Mouse (Mus musculus) heart, adult 8-10 months (tissue): Measurements from ENCODE around the gene Pdia6. TPM values are rescaled to one million over a fixed set of nuclear protein-coding genes. Genes with fewer than 3 reads are reported as not detected.
A peak's percentile ranks its signal among the peaks of the same experiment; 100 is the strongest.

Experiments used
- DNase-seq: peaks from one replicate; pipeline ENCODE4 v3.0.0; 2022; ENCODE audit warnings: low spot score
- total RNA-seq, 4 experiments: library from RNA; stranded (reverse); gene quantifications; 2 replicates each; pipeline ENCODE4 v1.2.4; 2022

The Pdia6 gene
- 100 to 1,000 TPM in 1 of 4 experiments, 10 to 100 TPM in 3; 84.8 to 109 (median 93.8) TPM for total RNA-seq

DNA sequence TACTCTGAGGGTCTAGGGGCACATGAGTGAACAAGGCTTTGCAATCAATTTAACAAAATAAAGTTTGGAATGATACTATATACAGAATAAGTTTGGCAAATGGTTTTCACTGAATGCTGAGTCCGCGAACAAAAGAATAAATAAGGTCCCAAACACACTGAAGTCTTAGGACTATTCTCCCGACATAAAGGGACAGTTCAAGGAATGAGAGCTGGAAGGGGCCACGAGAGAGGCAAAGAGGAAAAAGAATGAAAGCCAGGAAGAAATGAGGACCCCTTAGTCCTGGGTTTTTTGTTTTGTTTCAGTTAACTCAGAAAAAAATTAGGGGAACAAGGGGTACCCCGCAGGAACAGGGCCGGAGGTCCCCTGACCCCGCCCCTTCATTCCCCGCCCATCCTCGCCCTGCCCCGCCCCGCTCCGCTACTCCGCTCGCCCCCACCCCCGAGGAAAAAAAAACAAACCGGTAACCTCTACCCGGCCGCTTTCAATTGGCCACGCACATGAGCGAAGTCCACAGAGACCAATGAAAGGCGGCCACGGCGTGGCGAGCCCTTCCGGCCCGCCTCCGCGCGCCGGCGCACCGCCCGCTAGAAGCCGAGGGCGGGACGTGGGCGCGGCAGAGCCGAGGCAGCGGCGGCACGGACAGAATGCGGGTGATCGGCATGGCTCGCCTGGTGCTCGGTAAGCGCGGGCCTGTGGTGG, at the start of gene Pdia6:
TSS of gene Pdia6 (plus strand) at position 575 of the 702 bp plus-strand sequence.
- peak; percentile 87 for DNase-seq

DNA sequence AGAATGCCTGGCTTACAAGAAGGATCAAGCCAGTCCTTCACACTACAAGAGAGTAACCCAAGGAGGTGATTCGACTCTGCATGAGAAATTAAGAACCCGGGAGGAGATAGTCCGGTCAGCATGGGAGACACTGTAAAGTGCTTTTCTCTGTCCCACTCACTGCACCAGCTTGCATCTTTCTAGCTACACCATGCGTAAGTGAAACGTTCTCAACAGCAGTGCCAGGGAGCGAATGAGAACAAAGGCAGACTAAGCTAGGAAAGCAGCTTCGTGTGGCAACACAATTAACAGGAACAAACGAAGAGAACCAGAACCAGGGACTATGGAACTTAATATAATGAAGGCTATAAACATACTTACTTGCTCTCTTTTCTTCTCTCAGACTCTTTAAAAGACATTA, 48.0 kb upstream of the Pdia6 start:
- no peak for DNase-seq

DNA sequence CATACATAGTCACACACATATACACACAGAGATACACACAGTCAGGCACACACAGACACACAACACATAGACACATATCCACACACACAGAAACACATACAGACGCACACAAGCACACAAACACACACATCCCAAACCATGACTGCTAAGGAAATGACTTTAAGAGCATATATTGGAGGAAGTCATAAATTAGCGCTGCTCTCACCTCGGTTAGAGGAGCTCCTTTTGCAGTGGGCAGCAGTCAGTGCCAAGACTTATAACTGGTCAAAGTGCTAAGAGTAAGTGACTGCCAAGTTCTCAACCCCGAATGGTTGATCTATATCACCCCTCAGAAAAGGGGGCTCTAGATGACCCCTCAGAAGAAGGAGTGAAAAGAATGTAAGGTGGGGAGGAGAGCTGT, 47.2 kb upstream of the Pdia6 start:
- DNase-seq, result no peak

DNA sequence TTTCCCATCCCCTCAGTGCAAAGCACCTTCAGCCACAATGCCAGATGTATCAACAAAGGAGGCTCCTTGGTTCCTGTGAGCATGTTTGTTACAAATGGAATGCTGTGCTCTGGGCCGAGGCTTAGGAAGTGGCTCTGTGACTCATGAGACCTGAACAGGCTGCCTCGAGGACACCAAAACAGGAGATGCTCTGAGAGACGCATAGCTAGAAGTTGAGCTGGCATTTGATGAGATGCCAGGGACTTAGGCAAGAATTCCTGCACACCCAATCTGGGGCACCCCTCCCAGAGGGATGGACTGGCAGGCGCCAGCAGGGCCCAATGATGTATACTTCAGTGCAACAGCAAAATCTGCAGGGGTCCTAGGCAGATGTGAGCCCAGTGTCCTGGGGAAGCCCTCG, 45.7 kb upstream of the Pdia6 start:
- DNase-seq, result no peak

DNA sequence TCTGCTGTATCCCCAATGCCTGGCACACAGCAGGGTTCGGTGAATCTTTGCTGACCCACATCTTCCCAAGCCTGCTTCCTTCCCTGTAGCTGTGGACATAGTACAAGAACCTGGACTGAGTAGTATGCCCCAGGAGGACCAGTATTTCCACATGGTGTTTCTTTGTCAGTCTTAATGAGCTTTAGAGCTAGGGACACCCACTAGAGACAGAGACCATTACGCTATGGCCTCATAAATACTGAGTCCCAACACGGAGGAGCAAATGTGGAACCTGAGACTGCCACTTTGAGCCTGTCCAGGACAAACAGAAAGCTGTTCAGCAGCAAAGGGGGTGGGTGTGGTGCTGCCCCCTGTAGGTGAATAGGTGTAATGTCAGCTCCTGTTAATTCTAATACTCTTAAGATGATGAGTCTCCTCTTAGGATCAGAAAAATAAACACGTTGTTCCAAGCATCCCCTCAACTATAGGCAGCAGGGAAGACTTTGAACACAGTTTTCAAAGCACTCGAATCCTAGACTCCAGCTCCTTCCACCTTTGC, 44.4 kb upstream of the Pdia6 start:
- DNase-seq, result no peak

DNA sequence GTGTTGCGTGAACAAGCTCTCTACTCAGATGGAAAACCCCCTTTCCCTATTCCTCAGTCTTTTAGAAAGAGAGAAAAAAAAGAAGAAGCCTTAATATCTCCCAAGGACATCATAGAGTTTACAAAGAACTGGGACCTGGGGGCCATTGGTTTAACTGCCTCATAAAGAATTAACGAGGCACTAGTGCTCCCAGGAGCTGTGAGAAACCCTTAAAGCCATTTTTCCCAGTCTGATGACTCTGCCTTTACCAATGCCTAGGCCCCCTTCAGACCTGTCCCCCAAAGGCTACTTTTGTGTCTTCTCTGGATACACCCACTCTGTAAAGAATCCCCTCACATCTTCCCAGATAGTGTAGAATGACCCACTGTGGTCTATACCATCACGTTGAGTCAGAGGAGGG, 43.3 kb upstream of the Pdia6 start:
- DNase-seq, result no peak

DNA sequence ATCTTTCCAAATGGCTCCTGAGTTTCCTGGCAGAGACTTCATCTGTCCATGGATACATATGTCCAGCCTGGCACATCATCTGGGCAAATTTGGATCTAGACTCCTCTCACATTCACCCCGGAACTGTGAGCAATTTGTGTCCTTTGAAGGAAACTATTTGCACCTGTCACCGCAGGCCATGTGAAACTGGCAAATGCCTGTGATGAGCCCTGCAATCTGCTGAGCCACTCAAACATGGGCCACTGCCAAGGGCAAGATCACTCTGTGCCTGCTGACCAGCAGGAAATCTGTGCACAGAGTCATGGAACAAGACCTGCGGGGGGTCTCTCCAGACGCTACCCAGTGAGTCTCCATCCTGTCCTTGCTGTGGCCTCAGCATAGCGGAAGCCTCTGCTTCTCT, 41.3 kb upstream of the Pdia6 start:
- no peak for DNase-seq

DNA sequence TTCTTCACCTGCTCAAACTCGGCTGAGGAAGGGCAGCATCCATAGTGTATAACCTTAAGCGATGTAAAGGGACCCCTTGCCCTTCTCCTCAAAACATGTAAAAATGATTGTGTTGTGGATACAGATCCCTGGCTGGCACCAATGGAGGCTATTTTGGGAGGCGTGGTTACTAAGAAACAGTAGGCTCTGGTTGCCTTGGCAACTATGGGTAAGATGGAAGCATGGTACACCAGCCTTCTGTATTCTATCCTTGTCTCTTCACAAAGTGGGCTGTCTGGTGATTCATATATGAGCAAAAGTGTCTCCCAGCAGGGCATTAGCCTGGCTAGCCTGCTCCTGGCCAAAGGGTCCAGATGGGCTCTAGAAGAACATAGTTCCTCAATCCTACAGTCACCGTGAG, 38.4 kb upstream of the Pdia6 start:
- no peak for DNase-seq

DNA sequence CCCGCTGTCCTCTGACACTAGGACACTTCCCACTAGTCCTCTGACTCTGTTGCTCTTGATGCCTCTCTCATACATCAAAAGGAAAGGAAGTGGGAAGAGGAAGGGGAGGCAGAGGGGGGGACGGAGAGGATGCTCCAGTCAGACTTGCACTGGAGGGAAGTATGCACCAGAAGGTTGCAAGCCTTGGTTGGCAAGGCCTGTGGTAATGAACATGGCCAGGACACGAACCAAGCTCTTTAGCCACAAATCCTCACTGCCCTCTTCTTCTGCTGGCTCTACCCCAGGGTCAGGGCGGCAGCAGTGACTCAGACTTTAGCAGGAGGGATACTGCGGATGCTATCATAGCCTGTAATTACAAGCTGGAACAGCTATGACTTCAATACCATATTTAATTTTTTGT, 35.8 kb upstream of the Pdia6 start:
- no peak for DNase-seq

DNA sequence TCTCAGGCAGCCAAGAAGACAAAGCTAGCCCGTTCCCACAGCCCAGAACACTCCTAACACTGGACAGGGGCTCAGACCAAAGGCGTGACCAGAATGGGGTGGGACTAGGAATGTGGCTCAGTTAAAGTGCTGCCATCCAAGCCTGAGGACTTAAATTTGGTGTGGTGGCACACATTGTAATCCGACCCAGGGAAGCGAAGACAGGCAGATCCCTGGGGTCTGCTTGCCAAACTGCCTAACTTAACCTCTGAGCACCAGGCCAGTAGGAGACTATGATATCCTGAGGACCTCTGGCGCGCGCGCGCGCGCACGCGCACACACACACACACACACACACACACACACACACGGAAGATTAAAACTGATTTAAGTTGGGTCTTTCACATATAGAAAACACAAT, 34.8 kb upstream of the Pdia6 start:
- no peak for DNase-seq

DNA sequence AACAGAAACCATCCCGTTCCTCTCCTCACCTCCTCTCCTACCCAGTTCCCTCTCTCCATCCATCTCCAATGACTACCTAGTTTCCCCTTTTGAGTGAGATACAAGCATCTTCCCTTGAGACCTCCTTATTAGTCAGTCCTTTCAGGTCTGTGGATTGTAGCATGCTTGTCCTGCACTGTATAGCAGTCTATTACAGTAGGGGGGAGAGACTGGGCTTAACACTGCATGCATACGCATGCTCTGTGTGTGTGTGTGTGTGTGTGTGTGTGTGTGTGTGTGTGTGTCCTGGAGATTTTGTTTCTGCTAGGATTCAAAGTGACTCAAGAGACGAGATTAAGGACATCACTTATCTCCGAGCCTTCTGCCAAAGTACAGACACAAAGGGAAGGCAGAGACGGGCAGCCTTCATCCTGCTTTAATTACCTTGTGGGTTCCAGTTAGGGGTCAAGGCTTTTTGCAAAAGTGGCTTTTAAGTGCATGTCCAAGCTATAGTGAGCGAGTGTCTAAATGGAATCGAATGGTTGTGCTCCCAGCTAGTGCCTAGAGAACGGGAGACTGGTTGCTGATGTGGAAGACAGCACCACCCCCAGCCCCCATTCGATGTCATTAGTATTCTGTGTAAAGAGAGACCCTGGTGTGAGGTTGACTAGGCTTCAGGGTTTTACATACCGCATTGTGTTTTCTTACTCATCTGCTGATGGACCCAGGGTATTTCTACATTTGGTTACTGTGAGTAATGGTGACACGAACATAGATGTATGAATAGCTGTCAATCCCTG, 30.6 kb upstream of the Pdia6 start:
- no peak for DNase-seq

DNA sequence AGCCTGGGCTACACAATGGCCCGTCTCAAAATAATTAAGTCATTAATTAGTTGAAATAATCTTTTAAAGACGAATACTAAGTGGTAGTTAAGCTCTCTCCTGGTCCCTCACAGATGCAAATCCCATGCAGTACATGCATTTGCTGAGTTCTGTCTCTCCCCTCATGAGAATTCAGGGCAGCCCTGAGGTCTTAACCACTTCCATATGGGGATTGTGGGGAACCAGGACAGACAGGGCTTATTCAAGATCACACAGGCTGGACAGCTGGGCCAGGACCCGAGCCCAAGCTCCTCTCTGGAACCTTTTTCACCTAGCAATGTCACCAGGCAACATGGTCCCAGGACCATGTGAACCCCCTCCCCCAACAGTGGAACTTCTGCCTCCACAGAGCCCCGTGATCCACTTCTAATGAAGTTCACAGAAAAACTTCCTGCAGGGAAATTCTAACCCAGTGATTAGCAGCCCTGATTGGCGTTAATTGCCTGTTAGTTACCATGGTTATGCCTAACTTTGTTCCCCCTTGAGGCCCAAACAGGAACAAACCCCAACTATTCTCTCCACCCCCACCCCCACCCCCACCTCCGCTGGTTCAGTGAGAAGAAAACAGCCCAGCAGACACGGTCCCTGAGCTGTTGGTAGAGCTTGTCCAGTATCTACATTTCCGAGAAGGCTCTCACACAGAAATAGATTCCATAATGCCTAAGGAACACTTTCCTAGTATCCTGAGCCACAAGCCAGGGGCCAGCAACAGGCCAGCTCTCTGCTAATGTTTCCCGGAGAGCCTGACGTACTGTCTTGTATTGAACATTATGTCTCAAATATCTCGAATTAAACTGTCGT, 27.5 kb upstream of the Pdia6 start:
- no peak for DNase-seq

DNA sequence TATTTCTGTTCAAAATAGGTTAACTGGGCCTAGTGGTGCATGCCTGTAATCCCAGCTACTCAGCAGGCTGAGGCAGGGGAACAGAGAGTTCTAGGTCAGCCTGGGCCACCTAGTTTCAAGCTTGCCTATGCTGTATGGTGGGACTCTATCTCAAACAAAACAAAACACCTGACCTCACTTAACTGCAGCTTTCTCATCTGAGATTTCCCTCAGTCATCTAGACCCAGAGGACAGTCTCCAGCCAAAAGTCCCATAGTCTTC, 27.0 kb upstream of the Pdia6 start:
- no peak for DNase-seq

DNA sequence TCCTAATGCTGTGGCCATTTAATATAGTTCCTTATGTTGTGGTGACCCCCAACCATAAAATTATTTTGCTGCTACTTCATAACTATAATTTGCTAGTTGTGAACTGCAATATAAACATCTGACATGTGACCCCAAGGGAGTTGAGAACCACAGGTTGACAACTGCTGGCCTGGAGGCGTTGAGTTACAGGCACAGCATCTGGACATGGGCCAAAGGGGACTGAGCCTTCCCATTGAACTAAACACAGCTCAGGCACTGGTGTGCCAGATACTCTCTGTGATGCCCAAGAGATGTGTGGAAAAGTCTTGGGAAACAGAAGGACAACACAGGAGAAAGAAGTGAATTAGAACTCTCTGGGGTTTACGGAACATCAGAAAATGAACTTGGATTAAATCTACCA, 25.3 kb upstream of the Pdia6 start:
- no peak for DNase-seq

DNA sequence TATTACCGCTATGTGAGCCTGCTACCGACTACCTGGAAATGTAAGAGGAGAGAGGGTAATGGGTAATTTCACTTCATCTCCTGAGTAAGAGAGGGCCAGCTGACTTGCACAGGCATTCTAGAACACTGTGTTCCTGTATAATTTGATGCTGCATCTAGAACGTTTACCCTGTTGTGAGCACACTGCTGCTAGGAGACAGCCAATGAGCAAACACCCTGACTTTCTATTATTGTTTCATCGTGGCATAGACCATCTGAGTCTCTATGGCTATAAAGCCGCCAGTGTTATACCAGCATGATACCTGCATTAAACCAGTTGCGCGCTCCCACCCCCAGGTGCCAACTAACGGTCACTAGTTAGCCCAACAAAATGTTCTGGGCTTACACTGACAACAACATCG, 24.7 kb upstream of the Pdia6 start:
- no peak for DNase-seq

DNA sequence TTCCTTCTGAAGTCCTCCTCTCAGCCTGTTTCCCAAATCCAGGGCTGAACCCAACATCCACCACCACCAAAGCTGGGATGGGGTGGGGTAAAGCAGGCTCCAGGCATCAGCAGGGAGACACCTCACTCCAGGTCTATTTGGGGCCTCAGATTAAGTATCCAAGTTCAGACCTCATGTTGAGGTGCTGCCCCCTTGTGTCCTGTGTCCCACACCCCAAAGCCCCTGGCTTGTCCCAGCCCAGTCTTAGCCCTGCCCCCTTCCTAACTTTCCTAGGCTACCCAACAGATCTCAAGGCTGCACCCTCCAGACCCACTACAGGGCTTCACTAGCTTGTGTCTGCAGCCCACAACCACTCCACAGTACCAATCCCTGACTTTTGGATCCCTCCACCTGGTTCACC, 24.3 kb upstream of the Pdia6 start:
- DNase-seq, result no peak

DNA sequence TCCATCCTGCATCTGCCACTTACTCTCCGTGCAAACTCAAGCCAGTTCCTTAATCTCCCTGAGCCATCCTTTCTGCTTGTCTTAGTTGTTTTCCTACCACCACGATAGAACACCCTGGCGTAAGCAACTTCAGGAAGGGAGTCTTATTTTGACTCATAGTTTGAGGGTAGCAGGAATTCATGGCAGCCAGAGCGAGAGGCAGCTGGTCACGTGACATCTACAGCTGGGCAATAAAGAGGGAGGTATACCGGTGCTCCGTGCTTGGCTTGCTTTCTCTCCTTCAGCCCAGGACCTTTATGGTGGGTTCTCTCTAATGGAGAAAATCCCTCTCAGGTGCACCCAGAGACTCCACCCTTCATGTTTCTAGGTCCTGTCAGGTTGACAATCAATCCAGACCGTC, 15.4 kb upstream of the Pdia6 start:
- no peak for DNase-seq

DNA sequence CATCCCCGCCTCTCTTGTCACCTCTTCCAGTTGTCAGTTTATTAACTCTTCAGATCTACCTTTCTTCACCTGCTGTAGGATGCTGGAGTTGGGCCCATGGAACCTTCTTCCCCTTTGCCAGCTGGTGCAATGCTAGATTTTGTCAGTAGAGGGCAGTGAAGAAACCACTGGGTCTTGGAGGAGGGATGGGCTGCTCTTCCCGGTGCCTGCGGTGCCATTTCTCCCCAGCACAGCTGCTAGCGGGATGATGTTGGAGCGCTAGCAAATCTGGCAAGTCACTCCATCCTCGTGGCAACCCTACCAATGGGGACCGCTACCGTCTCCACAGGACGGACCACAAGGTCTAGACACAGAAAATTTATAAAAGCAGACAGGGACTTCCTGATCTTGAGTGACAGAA, 13.3 kb upstream of the Pdia6 start:
- DNase-seq, result peak; percentile 53

DNA sequence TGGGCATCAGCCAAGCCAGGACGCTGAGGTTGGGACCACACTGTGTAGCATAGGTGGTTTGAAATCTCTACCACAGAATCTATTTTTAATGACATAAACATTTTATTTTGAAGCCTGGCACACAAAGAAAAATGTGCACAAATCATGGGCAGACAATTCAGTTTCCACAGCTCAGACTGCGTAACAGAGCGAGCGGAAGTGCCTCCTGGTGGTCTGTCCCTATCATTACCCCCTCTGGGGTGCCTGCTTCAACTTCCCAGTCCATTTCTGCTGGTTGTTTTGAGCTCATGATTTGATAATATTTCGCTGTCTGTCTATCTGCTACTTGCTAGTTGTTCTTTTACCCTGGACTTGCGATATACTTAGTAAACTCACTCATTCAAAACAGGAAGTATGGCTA, 10.7 kb upstream of the Pdia6 start:
- DNase-seq, result no peak

DNA sequence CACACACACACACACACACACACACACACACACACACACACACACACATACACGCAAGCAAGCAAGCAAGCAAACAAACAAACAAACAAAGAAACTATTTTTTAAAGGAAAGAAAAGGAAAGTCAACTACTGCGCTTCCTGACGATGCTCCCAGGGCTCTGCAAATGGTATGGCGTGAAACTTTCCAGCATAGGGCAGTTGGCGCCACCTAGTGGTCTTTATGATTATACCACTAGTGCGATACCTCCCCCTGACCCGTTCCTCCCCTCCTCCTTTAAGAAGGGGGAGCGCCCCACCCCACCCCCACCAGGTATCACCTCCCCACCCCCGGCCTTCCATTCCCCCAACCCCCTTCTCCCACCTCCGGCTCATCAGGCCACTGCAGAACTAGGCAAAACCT, 9.4 kb upstream of the Pdia6 start:
- DNase-seq, result peak; percentile 46

DNA sequence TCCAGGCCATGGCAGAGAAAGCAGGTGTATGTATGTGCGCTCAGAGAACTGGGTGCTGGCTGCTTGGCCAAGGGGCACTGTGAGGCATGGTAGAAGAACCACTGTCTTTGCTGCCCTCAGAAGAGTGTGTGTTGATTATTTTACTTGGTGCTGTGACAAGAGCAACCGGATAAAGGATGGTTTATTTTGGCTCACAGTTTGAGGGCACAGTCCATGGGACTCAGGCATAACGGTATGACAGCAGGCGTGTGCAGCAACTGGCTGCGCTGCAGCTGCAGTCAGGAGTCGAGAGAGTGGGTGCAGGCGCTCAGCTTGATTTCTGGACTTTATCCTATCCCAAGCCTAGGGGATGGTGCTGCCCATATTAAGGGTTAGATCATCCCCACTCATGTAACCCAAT, 7.9 kb upstream of the Pdia6 start:
- no peak for DNase-seq

DNA sequence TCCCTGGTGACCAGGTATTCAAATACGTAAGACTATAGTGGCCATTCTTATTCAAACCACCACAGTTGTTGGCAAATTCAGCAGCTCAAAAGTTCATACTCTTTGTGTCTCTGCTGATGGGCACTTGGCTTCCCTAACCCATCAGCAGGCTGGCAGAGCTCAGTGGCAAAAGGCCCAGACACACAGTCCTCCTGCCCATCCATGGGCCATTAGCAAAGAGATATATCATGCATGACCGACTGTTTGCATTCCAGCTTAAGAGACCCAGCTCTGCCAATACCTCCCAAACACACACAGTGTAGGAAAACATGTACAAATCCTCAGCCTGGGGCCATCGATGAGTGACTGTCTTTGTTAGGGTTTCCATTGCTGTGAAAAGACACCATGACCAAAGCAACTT, 5.3 kb upstream of the Pdia6 start:
- DNase-seq, result no peak

DNA sequence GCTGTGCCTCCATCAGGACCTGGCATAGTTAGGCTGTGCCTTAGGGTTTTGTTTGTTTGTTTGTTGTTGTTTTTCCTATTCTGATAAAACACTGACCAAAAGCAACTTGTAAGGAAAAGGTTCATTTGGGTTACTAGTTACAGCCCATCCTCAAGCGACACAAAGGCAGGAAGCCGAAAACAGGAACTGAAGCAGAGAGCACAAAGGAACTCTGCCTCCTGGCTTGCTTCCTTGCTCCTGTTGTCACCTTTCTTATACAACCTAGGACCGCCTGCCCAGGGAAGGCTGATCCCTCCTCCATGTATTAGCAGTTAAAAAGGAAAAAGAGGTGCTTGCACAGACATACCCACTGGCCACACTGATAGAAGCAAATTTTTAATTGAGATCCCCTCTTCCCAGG, 2.5 kb upstream of the Pdia6 start:
- peak; percentile 48 for DNase-seq
